Mouse (Mus musculus) heart, embryonic 10.5 days (tissue): ENCODE data around the gene Apold1. TPM values are rescaled to one million over a fixed set of nuclear protein-coding genes. Genes with fewer than 3 reads are reported as not detected.

Source experiments
- DNase-seq: peaks from one replicate; pipeline ENCODE4 v3.0.0-alpha.2; 2017; ENCODE audit warnings: low spot score
- H3K27ac ChIP-seq: fragments of 300-500 bp; sonication (generic); 2 replicates; pipeline ENCODE4 v1.5.1; 2016; ENCODE audit warnings: mild to moderate bottlenecking
- H3K27me3 ChIP-seq: fragments of 300-500 bp; sonication (generic); 2 replicates; pipeline ENCODE4 v1.6.1; 2016; ENCODE audit warnings: mild to moderate bottlenecking; ENCODE audit not compliant: poor library complexity, insufficient read depth, severe bottlenecking
- H3K36me3 ChIP-seq: fragments of 300-500 bp; sonication (generic); 2 replicates; pipeline ENCODE4 v1.6.1; 2016; ENCODE audit warnings: mild to moderate bottlenecking, moderate library complexity
- H3K4me1 ChIP-seq: fragments of 300-500 bp; sonication (generic); 2 replicates; pipeline ENCODE4 v1.6.1; 2016; ENCODE audit warnings: mild to moderate bottlenecking
- H3K4me3 ChIP-seq: fragments of 300-500 bp; sonication (generic); 2 replicates; pipeline ENCODE4 v1.5.1; 2016; ENCODE audit warnings: mild to moderate bottlenecking, moderate library complexity
- H3K9me3 ChIP-seq: fragments of 300-500 bp; sonication (generic); 2 replicates; pipeline ENCODE4 v1.6.1; 2016; ENCODE audit warnings: mild to moderate bottlenecking, moderate library complexity
- WGBS: fragments of 180-500 bp; shearing (Covaris S2); methylation state at CpG from one replicate; pipeline ENCODE4 v1.1.7; 2016; 5-methylcytosine and 5-hydroxymethylcytosine counted together
- polyA plus RNA-seq: library from polyadenylated mRNA; unstranded; fragments of >200 nt; fragmentation: Nextera tagmentation; extraction: Ambion mirVana; gene quantifications from 2 replicates; pipeline ENCODE4 v1.2.1, GENCODE M21; 2016

The Apold1 gene
- polyA plus RNA-seq, 1 experiment from 2014 or later = 2.2 TPM

GRCm38 (mm10) chr6:134953976-134954375, 27.5 kb upstream of the Apold1 start:
- Histone ChIP-seq H3K36me3 (peaks cover 7% of the 10 kb centered on the region; the same call in 1 of the 2 replicates), H3K9me3 (no peaks in the 10 kb centered on the region), H3K4me3 (no peak overlapping the region), H3K27me3 (no peaks in the 10 kb centered on the region), H3K4me1 (no peaks in the 10 kb centered on the region), H3K27ac (no peak overlapping the region)
- no peak for DNase-seq
- 84% methylated on average over 11 of the region's 11 CpGs for WGBS

- no peaks in the 10 kb centered on the region for H3K9me3 ChIP-seq
- H3K27ac ChIP-seq = no peak overlapping the region
- WGBS = 84% methylated on average over 4 of the region's 4 CpGs
- no peak overlapping the region for H3K4me3 ChIP-seq
- H3K27me3 ChIP-seq = no peaks in the 10 kb centered on the region
- peaks cover 7% of the 10 kb centered on the region; the same call in 1 of the 2 replicates for H3K36me3 ChIP-seq
- DNase-seq = no peak
- 0 out of 2 replicates have a peak, but pooled peaks cover 2% of the 10 kb centered on the region for H3K4me1 ChIP-seq
Observed at GRCm38 (mm10) chr6:134956388-134956787, 25.1 kb upstream of the Apold1 start.

- 0 out of 2 replicates have a peak, but pooled peaks cover 10% of the 10 kb centered on the region for H3K4me1 ChIP-seq
- no peak overlapping the region for H3K27ac ChIP-seq
- no peaks in the 10 kb centered on the region for H3K9me3 ChIP-seq
- H3K27me3 ChIP-seq = no peaks in the 10 kb centered on the region
- no peak overlapping the region for H3K4me3 ChIP-seq
- peaks cover 4% of the 10 kb centered on the region; the same call in 1 of the 2 replicates for H3K36me3 ChIP-seq
- no peak for DNase-seq
- WGBS = 66% methylated on average over 5 of the region's 5 CpGs
Observed at GRCm38 (mm10) chr6:134961286-134961685, 20.2 kb upstream of the Apold1 start.

- WGBS = 61% methylated on average over 9 of the region's 9 CpGs
- Histone ChIP-seq H3K9me3 (no peaks in the 10 kb centered on the region), H3K4me3 (no peak overlapping the region), H3K27me3 (no peaks in the 10 kb centered on the region), H3K27ac (no peak overlapping the region), H3K36me3 (no peaks in the 10 kb centered on the region), H3K4me1 (0 out of 2 replicates have a peak, but pooled peaks cover 10% of the 10 kb centered on the region)
- no peak for DNase-seq
Observed at GRCm38 (mm10) chr6:134961858-134962517, 19.5 kb upstream of the Apold1 start.

GRCm38 (mm10) chr6:134962518-134962893, 19.0 kb upstream of the Apold1 start:
- Histone ChIP-seq H3K27me3 (no peaks in the 10 kb centered on the region), H3K4me1 (0 out of 2 replicates have a peak, but pooled peaks cover 10% of the 10 kb centered on the region), H3K9me3 (no peaks in the 10 kb centered on the region), H3K4me3 (no peak overlapping the region), H3K27ac (no peak overlapping the region), H3K36me3 (no peaks in the 10 kb centered on the region)
- no peak for DNase-seq
- 77% methylated on average over 5 of the region's 5 CpGs for WGBS

- no peak overlapping the region for H3K27ac ChIP-seq
- no peaks in the 10 kb centered on the region for H3K36me3 ChIP-seq
- no peaks in the 10 kb centered on the region for H3K27me3 ChIP-seq
- DNase-seq = no peak
- 69% methylated on average over 2 of the region's 2 CpGs for WGBS
- H3K4me1 ChIP-seq = 0 out of 2 replicates have a peak, but pooled peaks cover 10% of the 10 kb centered on the region
- H3K4me3 ChIP-seq = no peak overlapping the region
- no peaks in the 10 kb centered on the region for H3K9me3 ChIP-seq
Observed at GRCm38 (mm10) chr6:134963910-134964309, 17.6 kb upstream of the Apold1 start.

GRCm38 (mm10) chr6:134966681-134967080, 14.8 kb upstream of the Apold1 start:
- H3K36me3 ChIP-seq = no peaks in the 10 kb centered on the region
- H3K9me3 ChIP-seq = no peaks in the 10 kb centered on the region
- no peak overlapping the region for H3K4me3 ChIP-seq
- DNase-seq = no peak
- H3K27ac ChIP-seq = no peak overlapping the region
- H3K4me1 ChIP-seq = 0 out of 2 replicates have a peak, but pooled peaks cover 6% of the 10 kb centered on the region
- no peaks in the 10 kb centered on the region for H3K27me3 ChIP-seq
- 80% methylated on average over 5 of the region's 5 CpGs for WGBS

- Histone ChIP-seq H3K27me3 (no peaks in the 10 kb centered on the region), H3K27ac (no peak overlapping the region), H3K4me1 (no peaks in the 10 kb centered on the region), H3K9me3 (no peaks in the 10 kb centered on the region), H3K36me3 (no peaks in the 10 kb centered on the region), H3K4me3 (no peak overlapping the region)
- no peak for DNase-seq
- 52% methylated on average over 1 of the region's 1 CpGs for WGBS
Observed at GRCm38 (mm10) chr6:134968326-134968725, 13.2 kb upstream of the Apold1 start.

- no peaks in the 10 kb centered on the region for H3K4me1 ChIP-seq
- no peaks in the 10 kb centered on the region for H3K27me3 ChIP-seq
- no peak for DNase-seq
- H3K9me3 ChIP-seq = no peaks in the 10 kb centered on the region
- no peak overlapping the region for H3K4me3 ChIP-seq
- H3K27ac ChIP-seq = no peak overlapping the region
- WGBS = 80% methylated on average over 2 of the region's 2 CpGs
- H3K36me3 ChIP-seq = no peaks in the 10 kb centered on the region
Observed at GRCm38 (mm10) chr6:134969498-134969897, 12.0 kb upstream of the Apold1 start.

- H3K9me3 ChIP-seq = no peaks in the 10 kb centered on the region
- DNase-seq = no peak
- no peaks in the 10 kb centered on the region for H3K27me3 ChIP-seq
- H3K4me3 ChIP-seq = no peak overlapping the region
- no peak overlapping the region for H3K27ac ChIP-seq
- WGBS = 49% methylated on average over 4 of the region's 4 CpGs
- H3K4me1 ChIP-seq = peaks cover 9% of the 10 kb centered on the region
- H3K36me3 ChIP-seq = no peaks in the 10 kb centered on the region
Observed at GRCm38 (mm10) chr6:134972096-134972495, 9.4 kb upstream of the Apold1 start.

GRCm38 (mm10) chr6:134976628-134977027, 4.9 kb upstream of the Apold1 start:
- Histone ChIP-seq H3K36me3 (no peaks in the 10 kb centered on the region), H3K27me3 (0 out of 2 replicates have a peak, but pooled peaks cover under 1% of the 10 kb centered on the region), H3K27ac (no peak overlapping the region), H3K4me1 (peaks cover 19% of the 10 kb centered on the region), H3K4me3 (no peak overlapping the region), H3K9me3 (no peaks in the 10 kb centered on the region)
- WGBS = 53% methylated on average over 6 of the region's 6 CpGs
- DNase-seq = no peak

GRCm38 (mm10) chr6:134983529-134984370, 2.2 kb downstream of the Apold1 start:
- H3K36me3 ChIP-seq = no peaks in the 10 kb centered on the region
- H3K4me1 ChIP-seq = peaks cover 29% of the 10 kb centered on the region
- peak overlapping the region; percentile 91 for H3K27ac ChIP-seq
- DNase-seq = peak; percentile 95
- H3K9me3 ChIP-seq = no peaks in the 10 kb centered on the region
- H3K4me3 ChIP-seq = peak overlapping the region; percentile 76
- peaks cover 15% of the 10 kb centered on the region; the same call in 1 of the 2 replicates for H3K27me3 ChIP-seq
- 2% methylated on average over 62 of the region's 62 CpGs for WGBS

GRCm38 (mm10) chr6:134984748-134985147, 3.2 kb downstream of the Apold1 start:
- WGBS = 41% methylated on average over 3 of the region's 3 CpGs
- Histone ChIP-seq H3K27ac (peak overlapping the region; percentile 91; the same call in 1 of the 2 replicates), H3K4me1 (peaks cover 29% of the 10 kb centered on the region), H3K4me3 (no peak overlapping the region), H3K27me3 (peaks cover 15% of the 10 kb centered on the region; the same call in 1 of the 2 replicates), H3K9me3 (no peaks in the 10 kb centered on the region), H3K36me3 (no peaks in the 10 kb centered on the region)
- DNase-seq = peak; percentile 87
